Mouse (Mus musculus): Measurements from ENCODE around the gene Magohb.
"Not testable (repeated sequence)": the region's sequence is repeated elsewhere in the genome, so short reads cannot be mapped to it uniquely, and the experiment has no call there.

Gene Magohb

DNA sequence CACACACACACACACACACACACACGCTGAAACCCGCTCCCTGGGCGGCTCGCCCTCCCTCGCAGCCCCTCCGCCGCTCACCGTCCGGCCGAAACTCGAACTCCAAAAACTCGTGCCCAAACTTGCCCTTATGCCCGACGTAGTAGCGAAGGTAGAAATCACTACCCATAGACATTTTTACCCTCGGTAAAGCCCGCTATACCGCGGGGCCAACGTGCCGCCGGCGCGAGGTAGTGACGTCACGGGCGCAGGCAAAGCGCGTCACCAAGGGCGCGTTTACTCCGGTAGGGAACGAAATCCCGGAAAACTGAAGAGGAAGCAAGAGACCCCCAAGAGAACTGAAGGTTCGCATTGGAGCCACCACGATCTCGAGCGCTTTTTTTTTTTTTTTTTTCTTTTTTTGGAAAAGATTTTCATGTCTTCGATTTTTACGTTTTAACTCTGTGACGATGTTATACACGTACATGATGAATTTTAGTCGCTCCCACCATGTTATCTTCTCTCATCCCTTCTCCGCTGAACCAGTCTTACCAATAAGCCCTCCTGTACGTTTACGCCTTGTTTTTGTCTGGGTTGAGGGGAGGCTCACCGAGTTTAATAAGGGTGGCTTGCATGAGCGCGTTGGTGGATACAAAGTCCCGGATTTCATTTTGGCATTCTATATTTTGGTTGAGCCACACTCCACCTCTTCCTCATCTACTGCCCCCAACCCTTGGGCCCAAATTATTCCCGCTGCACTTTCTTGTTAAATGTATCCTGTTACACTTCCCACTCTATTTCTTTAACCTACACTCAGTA, at the start of gene Magohb:
Gene Magohb (minus strand): TSS at position 254 of the 798 bp plus-strand sequence.
- DNase-seq: peak; percentile 85

- DNase-seq: no peak
These were observed 47.0 kb upstream of the Magohb start for GRCm38 (mm10) chr6:131340082-131340481.

- no peak for DNase-seq
These were observed 46.3 kb upstream of the Magohb start for GRCm38 (mm10) chr6:131339309-131339708.

- no peak for DNase-seq
These were observed 45.7 kb upstream of the Magohb start for GRCm38 (mm10) chr6:131338787-131339186.

GRCm38 (mm10) chr6:131327076-131327475, 34.0 kb upstream of the Magohb start:
- DNase-seq: no peak

- DNase-seq: no peak
These were observed 29.0 kb upstream of the Magohb start for GRCm38 (mm10) chr6:131321854-131322639.

DNA sequence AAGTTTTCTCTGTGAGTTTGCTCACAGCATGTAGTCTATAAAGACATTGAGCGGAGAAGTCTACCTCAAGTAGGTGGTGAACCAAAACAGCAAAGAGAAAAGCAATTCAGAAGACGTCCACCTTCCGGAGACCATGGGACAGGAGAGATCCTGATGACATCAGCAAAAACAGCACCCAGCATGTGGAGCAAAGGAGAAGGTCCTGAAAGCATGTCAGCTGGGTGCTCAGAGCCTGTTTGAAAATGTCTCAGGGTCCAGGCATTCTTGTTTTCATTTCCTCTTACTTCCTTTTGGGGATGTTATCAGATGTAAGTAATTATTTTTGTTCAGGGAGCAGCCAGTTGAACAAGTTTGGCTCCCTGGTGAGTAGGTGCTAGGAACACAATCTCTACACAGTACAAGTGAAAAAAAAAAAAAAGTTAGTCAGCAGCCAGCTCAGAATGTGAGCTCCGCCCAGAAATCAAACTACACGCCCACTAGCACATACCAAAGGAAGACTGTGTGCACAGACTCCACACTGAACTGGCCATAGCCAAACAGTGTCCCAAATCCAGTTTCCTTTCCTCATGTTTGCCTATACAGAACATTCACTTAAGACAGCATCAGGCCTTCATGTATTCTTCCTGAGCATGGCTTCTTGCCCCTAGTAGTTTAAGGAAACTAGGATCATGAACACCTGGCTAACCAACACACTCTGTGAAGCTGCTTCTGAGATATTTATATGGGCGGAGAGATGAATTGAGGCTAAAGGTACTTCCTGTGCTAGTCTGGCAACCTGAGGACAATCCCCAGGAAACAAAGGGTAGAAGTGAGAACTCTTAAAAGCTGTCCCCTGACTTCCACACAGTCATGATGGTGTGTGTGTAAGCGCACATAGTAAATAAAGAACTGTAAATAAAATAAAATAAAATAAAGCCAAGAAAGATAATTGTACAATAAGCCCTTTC, 23.4 kb upstream of the Magohb start:
- DNase-seq: no peak

- DNase-seq: no peak
These were observed 15.0 kb upstream of the Magohb start for GRCm38 (mm10) chr6:131308031-131308430.

DNA sequence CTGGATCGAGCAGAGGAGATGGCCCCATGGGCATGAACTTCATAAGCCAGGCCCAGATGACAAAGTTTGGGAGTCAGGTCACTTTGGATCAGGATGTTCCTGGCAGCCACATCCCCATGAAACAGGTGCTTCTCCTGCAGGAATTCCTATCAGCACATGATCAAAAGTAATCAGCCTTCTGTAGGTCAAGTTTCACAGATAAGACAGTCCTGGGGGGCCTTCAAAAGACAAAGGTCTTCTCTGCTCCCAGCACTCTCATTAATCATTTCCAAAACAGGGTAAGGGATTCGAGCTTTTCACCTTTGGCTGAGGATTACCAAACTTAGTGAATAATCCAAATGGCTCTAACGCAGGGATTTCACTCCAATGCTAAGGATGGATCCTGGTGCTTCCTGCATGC, 11.7 kb upstream of the Magohb start:
- DNase-seq: no peak

- no peak for DNase-seq
These were observed 5.5 kb upstream of the Magohb start for GRCm38 (mm10) chr6:131298531-131298930.

DNA sequence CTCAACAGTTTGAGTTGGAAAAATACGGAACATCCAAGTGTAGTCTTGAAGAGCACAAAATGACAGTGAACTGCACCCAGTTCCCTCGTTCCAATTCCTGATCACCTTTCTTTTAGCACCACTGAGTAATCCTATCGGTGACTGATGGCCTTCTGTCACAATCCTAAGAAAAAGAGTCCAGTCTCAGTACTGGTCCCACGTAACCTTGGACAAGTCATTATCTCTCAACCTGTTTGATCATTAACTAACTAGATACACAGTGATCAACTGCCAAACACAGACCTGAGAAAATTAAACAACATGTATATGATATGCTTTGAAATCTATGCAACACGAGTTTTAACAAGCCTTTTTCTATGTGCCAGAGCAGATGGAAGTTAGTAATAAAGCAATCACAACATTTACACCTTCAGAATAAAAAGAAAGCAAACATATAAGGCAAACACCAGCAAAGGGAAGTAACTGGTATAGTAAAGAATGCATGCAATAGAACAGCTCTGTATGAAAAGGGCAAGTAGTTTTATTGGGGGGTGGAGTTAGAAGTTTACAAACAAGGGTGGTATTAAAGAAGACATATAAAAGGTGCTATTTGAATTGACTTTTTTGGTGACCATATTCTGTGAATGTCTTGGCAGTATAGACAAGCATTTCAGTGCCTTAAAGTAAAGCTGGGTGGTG, 1.5 kb upstream of the Magohb start:
- no peak for DNase-seq

DNA sequence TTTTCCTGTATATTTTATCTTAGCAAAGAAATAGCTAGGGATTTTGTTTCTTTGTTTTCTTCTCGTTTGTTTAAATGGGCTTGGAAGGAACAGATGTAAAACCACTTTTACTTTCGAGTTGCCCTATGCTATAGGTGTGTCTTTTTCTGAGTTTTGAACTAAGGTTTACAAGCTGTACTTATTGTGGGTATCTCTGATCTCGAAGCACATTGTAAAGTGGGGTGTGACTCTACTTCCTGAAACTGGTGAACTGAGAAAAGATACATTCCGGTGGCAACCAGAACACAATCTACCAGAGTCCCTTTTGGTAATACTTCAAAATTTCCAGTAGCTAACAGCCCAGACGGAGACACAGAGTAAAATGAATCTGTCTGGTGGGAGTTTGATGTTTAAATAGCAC, 872 bp upstream of the Magohb start:
- no peak for DNase-seq

DNA sequence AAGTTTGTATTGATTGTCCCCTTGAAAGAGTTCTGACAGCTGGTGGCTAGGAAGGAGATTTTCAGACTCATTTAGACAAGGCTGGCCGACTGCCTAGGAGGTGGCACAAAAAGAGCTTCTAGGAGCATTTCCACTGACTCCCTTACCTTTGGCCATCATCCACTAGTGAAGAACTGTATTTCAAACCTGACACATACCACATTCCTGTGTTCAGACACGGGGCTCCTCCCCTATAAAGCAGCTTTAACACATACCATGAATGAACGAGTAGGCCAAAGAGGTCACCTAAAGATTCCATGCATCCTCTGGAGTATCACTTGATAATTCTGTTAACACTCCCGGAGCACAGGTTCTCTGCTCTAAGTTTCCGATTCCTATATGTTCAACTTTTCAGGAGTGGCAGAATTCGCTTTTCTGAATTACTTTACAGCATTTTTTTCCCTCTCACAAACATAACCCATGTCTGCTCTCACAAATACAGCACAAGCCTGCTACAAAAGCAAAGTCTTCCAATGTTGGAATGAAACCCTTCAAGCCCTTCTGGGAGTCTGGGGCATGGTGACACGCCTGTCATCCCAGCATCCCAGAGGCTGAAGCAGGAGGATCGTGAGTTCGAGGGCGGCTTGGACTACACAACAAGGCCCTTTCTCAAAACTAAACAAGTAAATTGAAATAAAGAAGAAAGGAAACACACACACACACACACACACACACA, 611 bp downstream of the Magohb start:
- DNase-seq: peak; percentile 12

DNA sequence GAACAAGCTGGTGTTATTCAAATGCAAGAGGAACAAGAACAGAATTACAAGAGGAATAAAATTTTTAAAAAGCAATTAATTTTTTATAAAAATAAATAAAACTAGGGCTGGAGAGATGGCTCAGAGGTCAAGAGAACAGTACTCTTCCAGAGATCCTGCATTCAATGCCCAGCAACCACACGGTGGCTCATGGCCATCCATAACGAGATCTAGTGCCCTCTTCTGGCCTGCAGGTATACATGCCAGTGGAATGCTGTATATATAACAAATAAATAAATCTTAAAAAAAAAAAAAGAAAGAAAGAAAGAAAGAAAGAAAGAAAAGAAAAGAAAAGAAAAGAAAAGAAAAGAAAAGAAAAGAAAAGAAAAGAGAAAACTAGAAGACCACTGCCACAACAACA, 2.6 kb downstream of the Magohb start:
- DNase-seq: peak; percentile 16

- DNase-seq: not testable (repeated sequence)
These were observed 14.9 kb downstream of the Magohb start for GRCm38 (mm10) chr6:131278160-131278559.

GRCm38 (mm10) chr6:131276659-131277058, 16.4 kb downstream of the Magohb start:
- DNase-seq: no peak

DNA sequence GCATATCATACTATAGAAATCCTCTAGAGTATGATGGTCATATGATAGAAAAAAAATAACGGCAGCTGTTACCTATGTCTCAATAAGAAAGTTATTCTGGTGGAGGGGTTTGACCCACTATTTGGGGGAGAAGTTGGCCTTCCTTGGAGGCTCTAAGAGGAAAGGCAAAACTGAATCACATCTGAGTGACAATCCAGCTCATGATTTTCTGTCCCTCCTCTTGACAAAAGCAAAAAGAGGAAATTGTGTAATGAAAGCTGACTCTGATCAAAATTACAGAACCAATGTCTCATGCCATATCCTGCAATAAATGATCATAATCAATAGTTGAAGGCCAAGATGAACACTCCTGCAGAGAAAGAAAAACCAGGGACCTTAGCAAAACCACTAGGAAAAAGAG, 20.7 kb downstream of the Magohb start:
- no peak for DNase-seq

- DNase-seq: no peak
These were observed 22.7 kb downstream of the Magohb start for GRCm38 (mm10) chr6:131270312-131270711.

DNA sequence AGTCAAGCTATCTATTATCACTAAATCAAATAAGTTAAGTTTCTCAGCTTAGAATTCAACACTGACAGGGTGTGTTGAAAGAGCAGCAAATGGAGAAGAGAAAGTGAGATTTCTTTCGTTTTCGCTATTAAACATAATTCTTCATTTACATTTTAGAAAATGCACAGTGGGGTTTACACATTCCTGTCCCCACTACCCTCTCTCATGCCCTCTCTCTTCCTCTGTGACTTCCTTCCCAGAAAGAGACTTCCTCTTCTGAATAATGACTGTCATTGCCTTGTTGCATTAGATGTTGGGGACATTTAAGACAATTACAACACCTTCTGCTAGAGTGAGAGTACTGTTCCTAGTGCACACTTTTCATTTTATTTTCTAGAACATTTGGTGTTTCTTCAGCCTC, 23.4 kb downstream of the Magohb start:
- DNase-seq: no peak

DNA sequence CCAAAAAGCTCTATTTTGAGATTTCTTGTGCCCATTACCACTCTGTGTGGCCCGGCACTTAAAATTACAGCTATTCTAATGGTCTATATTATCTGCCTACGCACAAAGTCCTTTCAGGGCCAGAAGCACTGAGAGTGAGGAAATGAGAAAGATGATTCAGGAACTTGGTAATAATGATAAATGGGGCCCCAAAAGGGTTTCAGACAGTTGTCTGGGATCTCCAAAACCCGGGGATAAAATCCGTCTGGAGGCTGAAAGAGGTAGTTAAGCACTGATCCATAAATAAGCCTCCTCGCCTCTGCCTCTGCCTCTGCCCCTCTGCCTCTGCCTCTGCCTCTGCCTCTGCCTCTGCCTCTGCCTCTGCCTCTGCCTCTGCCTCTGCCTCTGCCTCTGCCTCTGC, 28.9 kb downstream of the Magohb start:
- no peak for DNase-seq

GRCm38 (mm10) chr6:131262778-131263177, 30.3 kb downstream of the Magohb start:
- no peak for DNase-seq

DNA sequence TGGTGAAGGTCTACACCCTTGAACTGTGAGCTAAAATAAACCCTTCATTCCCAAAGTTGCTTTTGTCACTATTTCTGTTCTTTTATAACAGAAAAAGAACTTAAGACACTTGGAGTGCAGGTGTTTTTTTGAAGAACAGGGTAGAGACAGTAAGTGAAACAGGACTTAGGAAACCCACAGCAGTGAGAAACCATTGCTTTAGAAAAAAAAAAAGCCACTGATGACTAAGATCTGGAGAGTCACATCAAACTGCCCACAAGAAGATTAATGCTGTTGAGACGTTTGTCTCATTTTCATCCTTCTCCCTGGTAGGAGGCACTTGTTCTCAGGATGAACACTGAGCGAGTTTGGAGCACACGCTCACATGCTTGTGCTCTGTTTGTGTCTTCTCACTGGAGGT, 31.0 kb downstream of the Magohb start:
- DNase-seq: no peak

Data from cerebellum, adult 9-11 months (tissue).